Mouse (Mus musculus) limb, embryonic 14.5 days (tissue): Measurements from ENCODE around the gene Sdccag8. TPM values are rescaled to one million over a fixed set of nuclear protein-coding genes. Genes with fewer than 3 reads are reported as not detected.

Experiments used
- ATAC-seq: fragments of 200-750 bp; cut with Nextera tagmentation; 2 replicates; pipeline ENCODE4 v1.8.0; 2017; ENCODE audit warnings: low read depth, moderate number of reproducible peaks, moderate TSS enrichment; ENCODE audit not compliant: low FRiP score
- DNase-seq: peaks from one replicate; pipeline ENCODE4 v3.0.0-alpha.2; 2015; ENCODE audit warnings: low spot score
- H3K27ac ChIP-seq: fragments of 300-500 bp; sonication (generic); replicated peaks from 2 replicates; pipeline ENCODE4 v1.5.1; 2014; ENCODE audit warnings: low read depth, mild to moderate bottlenecking, low read length, moderate library complexity, mixed read lengths
- H3K27me3 ChIP-seq: fragments of 300-500 bp; sonication (generic); 2 replicates; pipeline ENCODE4 v1.6.1; 2014; ENCODE audit warnings: low read length, mixed read lengths; ENCODE audit not compliant: control insufficient read depth, insufficient read depth
- H3K36me3 ChIP-seq: fragments of 300-500 bp; sonication (generic); 2 replicates; pipeline ENCODE4 v1.6.1; 2014; ENCODE audit warnings: mild to moderate bottlenecking, low read length, moderate library complexity, mixed read lengths; ENCODE audit not compliant: control insufficient read depth, insufficient read depth
- H3K4me1 ChIP-seq: fragments of 300-500 bp; sonication (generic); 2 replicates; pipeline ENCODE4 v1.6.1; 2014; ENCODE audit warnings: antibody characterized with exemption, low read length, mixed read lengths; ENCODE audit not compliant: control insufficient read depth, insufficient read depth
- H3K4me2 ChIP-seq: fragments of 300-500 bp; sonication (generic); replicated peaks from 2 replicates; pipeline ENCODE4 v1.6.1; 2014; ENCODE audit warnings: low read depth, mild to moderate bottlenecking, low read length, moderate library complexity; ENCODE audit not compliant: severe bottlenecking
- H3K4me3 ChIP-seq: fragments of 300-500 bp; sonication (generic); replicated peaks from 2 replicates; pipeline ENCODE4 v1.5.1; 2014; ENCODE audit warnings: low read length
- H3K9ac ChIP-seq: fragments of 300-500 bp; sonication (generic); 2 replicates; pipeline ENCODE4 v1.6.1; 2014; ENCODE audit warnings: mild to moderate bottlenecking, low read depth, low read length, moderate library complexity; ENCODE audit not compliant: severe bottlenecking
- H3K9me3 ChIP-seq: fragments of 300-500 bp; sonication (generic); 2 replicates; pipeline ENCODE4 v1.6.1; 2016; ENCODE audit warnings: low read length; ENCODE audit not compliant: control insufficient read depth
- POLR2A ChIP-seq: fragments of 200-500 bp; IDR thresholded peaks from 2 replicates; pipeline ENCODE4 v1.8.0; 2012; ENCODE audit warnings: inconsistent platforms, mild to moderate bottlenecking, moderate library complexity, borderline replicate concordance; ENCODE audit not compliant: insufficient read depth, insufficient read length; ENCODE audit errors: extremely low read depth
- WGBS: fragments of 180-500 bp; shearing (Covaris S2); extraction: QIAGEN DNeasy Blood & Tissue Kit; methylation state at CpG from one replicate; pipeline ENCODE4 v1.1.7; 2014; 5-methylcytosine and 5-hydroxymethylcytosine counted together
- polyA plus RNA-seq, 2 experiments: library from polyadenylated mRNA; depleted of rRNA in 1 of 2; stranded (reverse) in 1 of 2; unstranded in 1 of 2; fragments of >200 nt; fragmentation: Nextera tagmentation in 1 of 2; extraction: Ambion mirVana in 1 of 2; gene quantifications; 2 replicates each; pipeline versions ENCODE4 v1.2.1 to v1.2.3; 2012 to 2014

Gene Sdccag8
- polyA plus RNA-seq, 2 experiments, result 8.5 to 15.8 TPM

DNA sequence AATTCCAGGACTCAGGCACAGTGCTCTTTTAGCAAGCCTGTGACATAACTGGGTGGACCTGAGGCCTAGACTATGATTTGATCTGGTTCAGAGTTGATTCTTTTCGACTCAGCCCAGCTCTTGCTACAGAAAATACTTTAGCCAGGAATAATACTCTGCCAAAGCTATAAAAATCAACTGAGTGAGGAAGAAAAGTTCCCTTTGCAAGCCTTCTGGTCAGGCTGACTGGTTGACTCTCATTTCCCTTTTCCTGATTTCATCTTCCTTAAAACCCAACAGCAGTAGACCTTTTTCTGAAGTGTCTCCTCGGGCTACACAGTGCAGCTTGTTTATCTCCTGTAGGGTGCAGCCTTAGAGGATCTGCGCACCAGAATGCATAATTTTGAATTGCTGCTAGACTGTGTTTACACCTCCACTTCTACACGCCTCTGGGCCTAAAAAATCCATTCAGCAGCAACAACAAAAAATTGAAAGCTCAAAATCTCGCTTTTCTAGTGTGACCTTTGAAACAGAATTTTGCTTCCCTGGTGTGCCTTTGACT lies 13.6 kb downstream of the Sdccag8 start:
- ATAC-seq, result no peak
- Histone ChIP-seq H3K4me2 (no peak overlapping the region), H3K9ac (no peak overlapping the region), H3K27ac (no peak overlapping the region), H3K36me3 (peaks cover 6% of the 10 kb centered on the region), H3K4me1 (no peaks in the 10 kb centered on the region), H3K4me3 (no peak overlapping the region), H3K9me3 (no peaks in the 10 kb centered on the region), H3K27me3 (no peaks in the 10 kb centered on the region)
- TF ChIP-seq POLR2A, result no peak
- 78% methylated on average over 5 of the region's 5 CpGs for WGBS
- peak; percentile 6 for DNase-seq

GRCm38 (mm10) chr1:176828666-176829065 lies 14.2 kb downstream of the Sdccag8 start:
- H3K27me3 ChIP-seq, result no peaks in the 10 kb centered on the region
- DNase-seq (no peak), ATAC-seq (no peak)
- no peaks in the 10 kb centered on the region for H3K9me3 ChIP-seq
- H3K36me3 ChIP-seq, result peaks cover 6% of the 10 kb centered on the region
- H3K4me2 ChIP-seq, result no peak overlapping the region
- no peak overlapping the region for H3K4me3 ChIP-seq
- no peak for TF ChIP-seq POLR2A
- 0 out of 2 replicates have a peak, but pooled peaks cover 2% of the 10 kb centered on the region for H3K4me1 ChIP-seq
- WGBS, result 86% methylated on average over 12 of the region's 12 CpGs
- H3K9ac ChIP-seq, result no peak overlapping the region
- H3K27ac ChIP-seq, result no peak overlapping the region

DNA sequence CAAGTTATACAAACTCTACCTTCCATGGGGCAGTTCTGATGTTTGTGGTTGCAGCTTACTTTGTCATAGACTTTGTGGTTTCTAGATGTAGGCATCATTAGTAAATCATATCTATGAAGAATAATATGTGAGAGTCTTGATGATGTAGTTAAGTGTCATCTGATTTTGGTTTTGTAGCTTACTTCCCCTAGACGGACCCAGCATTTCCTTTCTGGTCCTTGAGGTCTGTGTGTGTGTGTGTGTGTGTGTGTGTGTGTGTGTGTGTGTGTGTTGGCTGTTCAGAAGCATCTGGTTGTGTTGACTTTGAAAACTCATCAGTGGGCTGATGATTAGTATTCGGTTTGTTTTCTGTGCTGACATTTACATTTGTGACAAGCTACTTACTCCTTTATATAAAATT lies 17.6 kb downstream of the Sdccag8 start:
- Histone ChIP-seq H3K4me3 (no peak overlapping the region), H3K4me2 (no peak overlapping the region), H3K9me3 (no peaks in the 10 kb centered on the region), H3K27me3 (no peaks in the 10 kb centered on the region), H3K9ac (no peak overlapping the region), H3K27ac (no peak overlapping the region), H3K36me3 (peaks cover 6% of the 10 kb centered on the region), H3K4me1 (peaks cover 6% of the 10 kb centered on the region; the same call in 1 of the 2 replicates)
- ATAC-seq (no peak), DNase-seq (no peak)
- no peak for TF ChIP-seq POLR2A
- WGBS, result 88% methylated on average over 2 of the region's 2 CpGs

DNA sequence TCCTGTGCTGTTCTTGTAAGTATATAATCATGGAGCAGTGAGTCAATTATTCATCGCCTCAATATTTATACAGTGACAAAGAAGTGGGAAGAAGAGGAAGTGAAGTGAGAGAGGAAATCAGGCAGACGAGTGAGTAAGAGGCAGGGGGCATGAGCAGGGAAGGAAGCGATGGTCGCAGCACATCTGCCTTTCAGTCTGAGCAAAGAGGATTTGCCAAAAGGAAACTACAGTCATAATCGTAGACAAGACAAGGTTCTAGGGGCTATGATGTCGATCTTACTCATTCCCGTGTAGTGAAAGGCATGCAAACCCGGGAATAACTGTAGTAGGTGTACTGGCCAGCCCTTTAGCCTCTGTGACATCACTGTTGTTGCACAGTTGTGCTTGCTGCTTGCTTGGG lies 18.1 kb downstream of the Sdccag8 start:
- 86% methylated on average over 8 of the region's 8 CpGs for WGBS
- no peak for TF ChIP-seq POLR2A
- no peak for DNase-seq

DNA sequence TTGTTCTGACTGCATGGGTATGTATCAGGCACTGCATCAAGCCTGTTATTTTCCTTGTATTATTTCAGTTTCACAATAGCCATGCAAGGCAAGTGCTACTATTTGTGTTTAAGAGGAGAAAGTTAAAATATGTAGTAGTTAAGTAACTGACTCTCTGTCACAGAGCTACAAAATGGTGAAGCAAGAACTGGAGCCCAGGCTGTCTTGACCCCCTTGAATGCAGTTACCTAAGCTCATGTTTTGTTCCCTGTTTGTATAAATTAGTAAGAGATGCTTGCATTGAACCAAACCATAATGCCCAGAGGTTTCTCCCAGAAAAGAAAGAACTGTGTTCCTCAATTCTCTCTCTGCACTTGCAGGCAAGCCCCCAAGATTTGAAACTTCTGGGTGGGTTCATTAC lies 18.8 kb downstream of the Sdccag8 start:
- ATAC-seq, result no peak

More for the DNA sequence above, 18.1 kb downstream of the Sdccag8 start:
- H3K9me3 ChIP-seq, result no peaks in the 10 kb centered on the region
- H3K4me3 ChIP-seq, result no peak overlapping the region
- no peak overlapping the region for H3K9ac ChIP-seq
- H3K27me3 ChIP-seq, result no peaks in the 10 kb centered on the region
- peaks cover 6% of the 10 kb centered on the region; the same call in 1 of the 2 replicates for H3K4me1 ChIP-seq
- H3K4me2 ChIP-seq, result no peak overlapping the region
- H3K27ac ChIP-seq, result no peak overlapping the region
- H3K36me3 ChIP-seq, result peaks cover 6% of the 10 kb centered on the region
- ATAC-seq, result no peak

More for the DNA sequence above, 18.8 kb downstream of the Sdccag8 start:
- Histone ChIP-seq H3K27ac (no peak overlapping the region), H3K4me1 (peaks cover 6% of the 10 kb centered on the region; the same call in 1 of the 2 replicates), H3K4me3 (no peak overlapping the region), H3K9ac (no peak overlapping the region), H3K4me2 (no peak overlapping the region), H3K27me3 (no peaks in the 10 kb centered on the region), H3K36me3 (peaks cover 6% of the 10 kb centered on the region), H3K9me3 (no peaks in the 10 kb centered on the region)
- DNase-seq, result no peak
- no peak for TF ChIP-seq POLR2A
